Mouse (Mus musculus): ENCODE results near the gene Pak7. TPM values are rescaled to one million over a fixed set of nuclear protein-coding genes. Genes with fewer than 3 reads are reported as not detected.

Pak7 gene
- polyA plus RNA-seq, 2 experiments, result 0.01 to 0.04 TPM

DNA sequence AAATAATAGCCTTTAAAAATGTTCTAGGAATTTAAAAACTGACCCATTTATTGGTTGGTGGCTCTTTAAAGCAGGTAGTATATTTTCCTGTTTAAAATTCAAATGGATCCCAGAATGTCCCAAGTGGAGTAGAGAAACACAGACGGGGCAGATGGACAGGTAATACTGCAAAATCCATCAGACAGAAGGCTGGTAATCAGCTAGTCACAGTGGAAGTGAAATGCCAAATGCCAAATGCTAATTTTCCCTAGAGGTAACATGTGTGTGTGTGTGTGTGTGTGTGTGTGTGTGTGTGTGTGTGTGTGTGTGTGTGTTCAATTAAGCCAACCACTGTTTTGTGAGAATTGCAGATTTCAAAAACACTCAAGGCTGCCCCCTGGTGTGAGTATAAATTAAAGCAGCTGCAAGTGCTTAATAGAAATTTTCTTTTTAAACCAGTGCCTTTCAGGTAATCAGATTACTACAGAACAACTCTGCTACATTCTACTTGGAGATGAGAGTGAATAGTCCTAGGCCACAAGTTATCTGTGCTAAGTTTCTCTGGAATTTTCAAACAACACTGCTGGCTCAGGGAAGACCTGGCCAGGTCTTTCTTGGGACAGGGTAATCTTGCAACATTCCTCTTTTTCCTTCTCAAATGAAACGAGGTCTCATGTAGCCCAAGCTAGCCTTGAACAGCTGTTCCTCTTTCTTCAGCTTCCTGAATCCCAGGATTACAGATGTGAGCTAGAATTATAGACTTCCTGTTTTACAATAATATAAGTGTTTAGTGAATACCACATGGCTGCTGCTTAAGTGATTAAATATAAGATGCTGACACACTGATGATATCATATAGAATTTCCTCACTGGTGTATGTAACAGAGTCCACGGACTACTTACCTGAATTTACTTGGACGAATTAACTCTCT is 248.4 kb downstream of the Pak7 start:
- Histone ChIP-seq H3K4me3 (ENCODE audit: insufficient read depth in 1 of 2, low read depth in 2 of 2, low read length in 2 of 2) (no peak overlapping the region), H3K27me3 (ENCODE audit: control insufficient read depth, insufficient read depth, low read length) (no peaks in the 10 kb centered on the region), H3K9ac (replicated peaks) (no peak overlapping the region), H3K9me3 (ENCODE audit: control insufficient read depth, low read length) (no peaks in the 10 kb centered on the region), H3K4me1 (replicated peaks; ENCODE audit: control insufficient read depth in 2 of 2, insufficient read depth in 2 of 2, low read length in 1 of 2) (no peaks in the 10 kb centered on the region), H3K4me2 (ENCODE audit: low read depth) (no peak overlapping the region), H3K36me3 (replicated peaks; ENCODE audit: control insufficient read depth, insufficient read depth, low read depth) (no peaks in the 10 kb centered on the region), H3K27ac (no peak overlapping the region)
- 38% methylated on average over 4 of the region's 4 CpGs for WGBS (ENCODE audit: insufficient replicate concordance)
- ATAC-seq (ENCODE audit: insufficient read depth) (no peak), DNase-seq (ENCODE audit: low read depth in 3 of 3, low spot score in 3 of 3) (no peak)
- no peak for TF ChIP-seq EP300 (IDR thresholded peaks at IDR 0.05; ENCODE audit: low read depth)
- TF ChIP-seq CTCF (IDR thresholded peaks at IDR 0.05; ENCODE audit: low read depth), result peak; percentile 19; the same call in 1 of the 2 replicates

GRCm38 (mm10) chr2:136138451-136138850 is 249.3 kb downstream of the Pak7 start:
- H3K9ac ChIP-seq (replicated peaks), result no peak overlapping the region
- H3K4me1 ChIP-seq (replicated peaks; ENCODE audit: control insufficient read depth in 2 of 2, insufficient read depth in 2 of 2, low read length in 1 of 2), result no peaks in the 10 kb centered on the region
- no peak overlapping the region for H3K4me2 ChIP-seq (ENCODE audit: low read depth)
- H3K27ac ChIP-seq, result no peak overlapping the region
- H3K36me3 ChIP-seq (replicated peaks; ENCODE audit: control insufficient read depth, insufficient read depth, low read depth), result no peaks in the 10 kb centered on the region
- DNase-seq (ENCODE audit: low read depth in 3 of 3, low spot score in 3 of 3) (no peak), ATAC-seq (ENCODE audit: insufficient read depth) (no peak)
- H3K27me3 ChIP-seq (ENCODE audit: control insufficient read depth, insufficient read depth, low read length), result no peaks in the 10 kb centered on the region
- no peak for TF ChIP-seq CTCF (IDR thresholded peaks at IDR 0.05; ENCODE audit: low read depth)
- no peak for TF ChIP-seq EP300 (IDR thresholded peaks at IDR 0.05; ENCODE audit: low read depth)
- no peak overlapping the region for H3K4me3 ChIP-seq (ENCODE audit: insufficient read depth in 1 of 2, low read depth in 2 of 2, low read length in 2 of 2)
- no peaks in the 10 kb centered on the region for H3K9me3 ChIP-seq (ENCODE audit: control insufficient read depth, low read length)

DNA sequence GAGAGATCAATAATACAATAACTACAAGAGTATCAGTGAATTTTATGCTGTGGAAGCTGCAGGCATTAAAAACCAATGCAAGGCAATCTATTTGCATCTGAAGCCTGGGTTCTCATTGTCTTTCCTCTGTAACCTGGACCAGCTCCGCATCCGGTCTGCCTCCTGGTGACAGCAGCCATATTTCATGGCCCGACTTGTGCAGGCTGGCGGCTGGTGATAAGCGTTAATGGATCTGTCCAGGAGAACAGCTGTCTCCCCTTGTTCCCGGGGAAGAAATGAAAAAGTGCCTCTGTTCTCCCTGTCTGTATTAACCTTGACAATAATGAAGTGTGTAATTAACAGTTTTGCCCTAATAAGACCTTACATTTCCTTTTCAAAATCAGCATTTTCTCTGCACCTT is 265.9 kb downstream of the Pak7 start:
- H3K27me3 ChIP-seq (ENCODE audit: control insufficient read depth, insufficient read depth, low read length), result no peaks in the 10 kb centered on the region
- no peaks in the 10 kb centered on the region for H3K4me1 ChIP-seq (replicated peaks; ENCODE audit: control insufficient read depth in 2 of 2, insufficient read depth in 2 of 2, low read length in 1 of 2)
- no peak for TF ChIP-seq EP300 (IDR thresholded peaks at IDR 0.05; ENCODE audit: low read depth)
- TF ChIP-seq CTCF (IDR thresholded peaks at IDR 0.05; ENCODE audit: low read depth), result no peak
- WGBS (ENCODE audit: insufficient replicate concordance), result 19% methylated on average over 6 of the region's 6 CpGs
- no peak overlapping the region for H3K27ac ChIP-seq
- H3K4me3 ChIP-seq (ENCODE audit: insufficient read depth in 1 of 2, low read depth in 2 of 2, low read length in 2 of 2), result no peak overlapping the region
- no peak for DNase-seq (ENCODE audit: low read depth in 3 of 3, low spot score in 3 of 3)
- no peak for ATAC-seq (ENCODE audit: insufficient read depth)
- H3K9ac ChIP-seq (replicated peaks), result no peak overlapping the region
- H3K9me3 ChIP-seq (ENCODE audit: control insufficient read depth, low read length), result no peaks in the 10 kb centered on the region
- no peaks in the 10 kb centered on the region for H3K36me3 ChIP-seq (replicated peaks; ENCODE audit: control insufficient read depth, insufficient read depth, low read depth)
- H3K4me2 ChIP-seq (ENCODE audit: low read depth), result no peak overlapping the region

DNA sequence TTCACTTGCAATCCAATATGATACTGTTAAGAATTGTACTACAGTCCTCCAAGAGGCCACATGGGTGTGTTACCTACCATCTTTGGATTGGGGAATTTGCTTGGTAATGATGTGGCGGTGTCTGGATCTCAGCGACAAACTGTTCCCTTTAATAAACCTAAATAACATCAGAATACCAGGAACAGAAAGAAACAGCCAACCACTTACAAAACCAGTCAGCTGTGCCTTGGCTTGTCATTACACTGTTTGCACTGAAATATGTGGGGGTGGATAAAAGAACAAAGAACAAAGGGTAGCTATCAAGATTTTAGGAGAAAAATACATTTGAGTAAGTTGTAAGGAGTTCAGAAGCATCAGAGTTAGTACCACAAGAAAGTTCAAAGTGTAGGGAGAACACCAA is 269.8 kb downstream of the Pak7 start:
- no peak overlapping the region for H3K9ac ChIP-seq (replicated peaks)
- H3K4me2 ChIP-seq (ENCODE audit: low read depth), result no peak overlapping the region
- no peaks in the 10 kb centered on the region for H3K27me3 ChIP-seq (ENCODE audit: control insufficient read depth, insufficient read depth, low read length)
- H3K36me3 ChIP-seq (replicated peaks; ENCODE audit: control insufficient read depth, insufficient read depth, low read depth), result no peaks in the 10 kb centered on the region
- H3K4me3 ChIP-seq (ENCODE audit: insufficient read depth in 1 of 2, low read depth in 2 of 2, low read length in 2 of 2), result no peak overlapping the region
- no peak for TF ChIP-seq EP300 (IDR thresholded peaks at IDR 0.05; ENCODE audit: low read depth)
- no peak for TF ChIP-seq CTCF (IDR thresholded peaks at IDR 0.05; ENCODE audit: low read depth)
- no peak overlapping the region for H3K27ac ChIP-seq
- no peaks in the 10 kb centered on the region for H3K9me3 ChIP-seq (ENCODE audit: control insufficient read depth, low read length)
- no peak for ATAC-seq (ENCODE audit: insufficient read depth)
- no peak for DNase-seq (ENCODE audit: low read depth in 3 of 3, low spot score in 3 of 3)
- H3K4me1 ChIP-seq (replicated peaks; ENCODE audit: control insufficient read depth in 2 of 2, insufficient read depth in 2 of 2, low read length in 1 of 2), result no peaks in the 10 kb centered on the region
- WGBS (ENCODE audit: insufficient replicate concordance), result 82% methylated on average over 2 of the region's 2 CpGs

- no peak overlapping the region for H3K4me3 ChIP-seq (ENCODE audit: insufficient read depth in 1 of 2, low read depth in 2 of 2, low read length in 2 of 2)
- 50% methylated on average over 6 of the region's 6 CpGs for WGBS (ENCODE audit: insufficient replicate concordance)
- H3K27me3 ChIP-seq (ENCODE audit: control insufficient read depth, insufficient read depth, low read length), result no peaks in the 10 kb centered on the region
- no peak for DNase-seq (ENCODE audit: low read depth in 3 of 3, low spot score in 3 of 3)
- H3K36me3 ChIP-seq (replicated peaks; ENCODE audit: control insufficient read depth, insufficient read depth, low read depth), result no peaks in the 10 kb centered on the region
- no peaks in the 10 kb centered on the region for H3K4me1 ChIP-seq (replicated peaks; ENCODE audit: control insufficient read depth in 2 of 2, insufficient read depth in 2 of 2, low read length in 1 of 2)
- no peak overlapping the region for H3K4me2 ChIP-seq (ENCODE audit: low read depth)
- H3K9ac ChIP-seq (replicated peaks), result no peak overlapping the region
- no peak overlapping the region for H3K27ac ChIP-seq
- no peaks in the 10 kb centered on the region for H3K9me3 ChIP-seq (ENCODE audit: control insufficient read depth, low read length)
- no peak for ATAC-seq (ENCODE audit: insufficient read depth)
- TF ChIP-seq EP300 (IDR thresholded peaks at IDR 0.05; ENCODE audit: low read depth) (no peak), CTCF (IDR thresholded peaks at IDR 0.05; ENCODE audit: low read depth) (no peak)
Observed at GRCm38 (mm10) chr2:136113374-136113773, 274.4 kb downstream of the Pak7 start.
